Comparison of ENCODE assay signal across 18 mouse cellular contexts in genomic region chr1:130764027-130764461, GRCm38 (mm10). TPM values are rescaled to one million over a fixed set of nuclear protein-coding genes. Genes with fewer than 3 reads are reported as not detected.
A peak's percentile ranks its signal among the peaks of the same experiment; 100 is the strongest.
DNase-seq lines count a peak whose midpoint lies in the region; ATAC-seq and TF ChIP-seq lines count a peak whose summit lies in the region.
"Had no signal": no experiment of that assay in that cellular context is flagged by ENCODE, and none has a peak within 500 bp of the region (broad histone marks: within the 10 kb centered on the region; RNA-seq: fewer than 3 reads in every experiment).

No protein-coding gene starts in this region.

- ATAC-seq in liver, postnatal 0 days: peak; percentile 94
- no peak for ATAC-seq in hindbrain, embryonic 14.5 days (ENCODE audit: low FRiP score)
- no peak for ATAC-seq in kidney, embryonic 15.5 days (replicated peaks; ENCODE audit: low FRiP score)

- peaks cover 7% of the 10 kb centered on the region; the same call in 1 of the 2 replicates for H3K4me1 ChIP-seq in liver, postnatal 0 days (ENCODE audit: insufficient read depth)
- no peaks in the 10 kb centered on the region for H3K4me1 ChIP-seq in hindbrain, embryonic 14.5 days (replicated peaks; ENCODE audit: control insufficient read depth, insufficient read depth, low read length)
- H3K4me1 ChIP-seq in kidney, embryonic 15.5 days: no peaks in the 10 kb centered on the region
- H3K4me1 ChIP-seq: limb, embryonic 15.5 days had no signal

- no peaks in the 10 kb centered on the region for H3K27me3 ChIP-seq in liver, postnatal 0 days (ENCODE audit: insufficient read depth, low read length)
- H3K27me3 ChIP-seq in hindbrain, embryonic 14.5 days (ENCODE audit: control insufficient read depth, insufficient read depth, low read length): no peaks in the 10 kb centered on the region
- H3K27me3 ChIP-seq in kidney, embryonic 15.5 days: no peaks in the 10 kb centered on the region
- H3K27me3 ChIP-seq: limb, embryonic 15.5 days had no signal

- H3K36me3 ChIP-seq in liver, postnatal 0 days (replicated peaks; ENCODE audit: insufficient read depth, low read length): no peaks in the 10 kb centered on the region
- H3K36me3 ChIP-seq in hindbrain, embryonic 14.5 days (replicated peaks; ENCODE audit: control insufficient read depth, insufficient read depth): no peaks in the 10 kb centered on the region
- no peaks in the 10 kb centered on the region for H3K36me3 ChIP-seq in kidney, embryonic 15.5 days
- H3K36me3 ChIP-seq: limb, embryonic 15.5 days had no signal

- intact Hi-C loops in left cerebral cortex, postnatal 25 days (cut with DNase I): no loop called here

- 60% methylated on average over 12 of the region's 12 CpGs for WGBS in liver, postnatal 0 days (ENCODE audit: insufficient replicate concordance)
- WGBS in hindbrain, embryonic 14.5 days: 88% methylated on average over 12 of the region's 12 CpGs
- 77% methylated on average over 12 of the region's 12 CpGs for WGBS in kidney, embryonic 15.5 days

- peak; percentile 20 for DNase-seq in R1 (ENCODE audit: low read depth, low spot score)
- DNase-seq in fat pad, adult 2 months (ENCODE audit: extremely low read depth, low read depth, low spot score): peak; percentile 39
- DNase-seq in liver, postnatal 0 days: peak; percentile 58
- DNase-seq in lung, postnatal 4 days: peak; percentile 83 to 93
- DNase-seq in left cerebral cortex, postnatal 25 days (ENCODE audit: low spot score in 2 of 2): no peak
- DNase-seq in hindbrain, embryonic 14.5 days (ENCODE audit: low spot score): no peak
- DNase-seq in frontal cortex, postnatal 25 days (ENCODE audit: low spot score in 2 of 2): no peak
- DNase-seq: adrenal gland, adult 8-10 months; cerebellum, postnatal 25 days; kidney, postnatal 36 days; spleen, adult 18-20 months; thymus, postnatal 36 days had no signal

- peak overlapping the region; percentile 45; the same call in 1 of the 2 replicates for H3K27ac ChIP-seq in liver, postnatal 0 days (ENCODE audit: low read depth)
- H3K27ac ChIP-seq in hindbrain, embryonic 14.5 days: no peak overlapping the region
- no peak overlapping the region for H3K27ac ChIP-seq in kidney, embryonic 15.5 days
- H3K27ac ChIP-seq: left cerebral cortex, adult 2 months; limb, embryonic 15.5 days had no signal

- no peaks in the 10 kb centered on the region for H3K9me3 ChIP-seq in liver, postnatal 0 days (ENCODE audit: low read length)
- no peaks in the 10 kb centered on the region for H3K9me3 ChIP-seq in hindbrain, embryonic 14.5 days (ENCODE audit: control insufficient read depth, low read length)
- no peaks in the 10 kb centered on the region for H3K9me3 ChIP-seq in kidney, embryonic 15.5 days (replicated peaks)
- H3K9me3 ChIP-seq: limb, embryonic 15.5 days had no signal

- TF ChIP-seq EP300 in liver, postnatal 0 days (IDR thresholded peaks at IDR 0.05; ENCODE audit: low read depth): peak; percentile 90

- H3K9ac ChIP-seq in liver, postnatal 0 days (replicated peaks): no peak overlapping the region; the same call in 1 of the 2 replicates
- no peak overlapping the region for H3K9ac ChIP-seq in hindbrain, embryonic 14.5 days
- H3K9ac ChIP-seq in kidney, embryonic 15.5 days: no peak overlapping the region
- H3K9ac ChIP-seq: limb, embryonic 15.5 days had no signal

- H3K4me2 ChIP-seq in liver, postnatal 0 days (ENCODE audit: low read depth, low read length): no peak overlapping the region
- no peak overlapping the region for H3K4me2 ChIP-seq in hindbrain, embryonic 14.5 days (replicated peaks)
- H3K4me2 ChIP-seq in kidney, embryonic 15.5 days: no peak overlapping the region
- H3K4me2 ChIP-seq: limb, embryonic 15.5 days; midbrain, embryonic 11.5 days had no signal

- no peak overlapping the region for H3K4me3 ChIP-seq in liver, postnatal 0 days (ENCODE audit: low read depth, low read length)
- no peak overlapping the region for H3K4me3 ChIP-seq in hindbrain, embryonic 14.5 days (replicated peaks; ENCODE audit: low read length)
- H3K4me3 ChIP-seq in kidney, embryonic 15.5 days (replicated peaks): no peak overlapping the region
- H3K4me3 ChIP-seq: left cerebral cortex, adult 2 months; limb, embryonic 15.5 days; myocyte had no signal

- TF ChIP-seq CTCF in liver, postnatal 0 days (IDR thresholded peaks at IDR 0.05; ENCODE audit: low read depth): no peak

RNA-seq across cellular contexts. Expression of gene AA986860, which starts 32.3 kb away (rescaled TPM):
- polyA plus RNA-seq in liver, postnatal 0 days (2015; fragmentation: Nextera tagmentation; extraction: Ambion mirVana): 1.1 and 1.4 TPM in 2 replicates
- total RNA-seq in left cerebral cortex, postnatal 25 days (2021): 1 to 10 TPM; 1.8 TPM
- polyA plus RNA-seq in hindbrain, embryonic 14.5 days (2014; fragmentation: Nextera tagmentation; extraction: Ambion mirVana): 0.74 and 1.2 TPM in 2 replicates
- polyA plus RNA-seq in kidney, embryonic 15.5 days (2015; fragmentation: Nextera tagmentation; extraction: Ambion mirVana): 10.7 and 11.6 TPM in 2 replicates

RNA-seq across cellular contexts. Expression of gene Pfkfb2, which starts 35.0 kb away (rescaled TPM):
- polyA plus RNA-seq in liver, postnatal 0 days (2015; fragmentation: Nextera tagmentation; extraction: Ambion mirVana): 2.0 and 2.6 TPM in 2 replicates
- 10 to 100 TPM; 37.6 to 48.4 TPM for total RNA-seq in left cerebral cortex, postnatal 25 days (2021)
- 20.1 and 21.0 TPM in 2 replicates for polyA plus RNA-seq in hindbrain, embryonic 14.5 days (2014; fragmentation: Nextera tagmentation; extraction: Ambion mirVana)
- 8.0 and 8.2 TPM in 2 replicates for polyA plus RNA-seq in kidney, embryonic 15.5 days (2015; fragmentation: Nextera tagmentation; extraction: Ambion mirVana)

RNA-seq across cellular contexts. Expression of gene Fcamr, which starts 36.7 kb away (rescaled TPM):
- not detected in 2 replicates for polyA plus RNA-seq in liver, postnatal 0 days (2015; fragmentation: Nextera tagmentation; extraction: Ambion mirVana)
- not detected for total RNA-seq in left cerebral cortex, postnatal 25 days (2021)
- not detected in 2 replicates for polyA plus RNA-seq in hindbrain, embryonic 14.5 days (2014; fragmentation: Nextera tagmentation; extraction: Ambion mirVana)
- not detected in 2 replicates for polyA plus RNA-seq in kidney, embryonic 15.5 days (2015; fragmentation: Nextera tagmentation; extraction: Ambion mirVana)
- total RNA-seq: left cerebral cortex, adult 2 months had no signal
- polyA plus RNA-seq: midbrain, embryonic 11.5 days; myocyte had no signal

RNA-seq across cellular contexts. Expression of gene Yod1, which starts 46.9 kb away (rescaled TPM):
- polyA plus RNA-seq in liver, postnatal 0 days (2015; fragmentation: Nextera tagmentation; extraction: Ambion mirVana): 17.3 and 20.3 TPM in 2 replicates
- total RNA-seq in left cerebral cortex, postnatal 25 days (2021): 10 to 100 TPM; 16.2 to 16.9 TPM
- polyA plus RNA-seq in hindbrain, embryonic 14.5 days (2014; fragmentation: Nextera tagmentation; extraction: Ambion mirVana): 10.6 and 13.9 TPM in 2 replicates
- 11.5 TPM in 2 replicates for polyA plus RNA-seq in kidney, embryonic 15.5 days (2015; fragmentation: Nextera tagmentation; extraction: Ambion mirVana)

RNA-seq across cellular contexts. Expression of gene Gm29427, which starts 48.4 kb away (rescaled TPM):
- 0.07 TPM in 1 of 2 replicates, not detected in the other for polyA plus RNA-seq in liver, postnatal 0 days (2015; fragmentation: Nextera tagmentation; extraction: Ambion mirVana)
- total RNA-seq in left cerebral cortex, postnatal 25 days (2021): not detected
- polyA plus RNA-seq in hindbrain, embryonic 14.5 days (2014; fragmentation: Nextera tagmentation; extraction: Ambion mirVana): not detected in 2 replicates
- not detected in 2 replicates for polyA plus RNA-seq in kidney, embryonic 15.5 days (2015; fragmentation: Nextera tagmentation; extraction: Ambion mirVana)
- total RNA-seq: left cerebral cortex, adult 2 months had no signal
- polyA plus RNA-seq: heart, postnatal 0 days; limb, embryonic 15.5 days; midbrain, embryonic 11.5 days; myocyte had no signal

Comparison
In these comparisons a context has a peak if more than half of its experiments do, and no peak if none do; other contexts are left out.
1. DNase-seq: peak in R1 (single experiment), fat pad, adult 2 months (single experiment), liver, postnatal 0 days (single experiment) and lung, postnatal 4 days (2 of 2); none in left cerebral cortex, postnatal 25 days (0 of 2), hindbrain, embryonic 14.5 days (single experiment) and frontal cortex, postnatal 25 days (0 of 2).